29 mouse cellular contexts compared by ENCODE assay signal in genomic region chr10:95299010-95299807, GRCm38 (mm10). TPM values are rescaled to one million over a fixed set of nuclear protein-coding genes. Genes with fewer than 3 reads are reported as not detected.
A peak's percentile ranks its signal among the peaks of the same experiment; 100 is the strongest.
DNase-seq lines count a peak whose midpoint lies in the region; ATAC-seq and TF ChIP-seq lines count a peak whose summit lies in the region.
"Had no signal": no experiment of that assay in that cellular context is flagged by ENCODE, and none has a peak within 500 bp of the region (broad histone marks: within the 10 kb centered on the region; RNA-seq: fewer than 3 reads in every experiment).

No protein-coding gene starts in this region.

- H3K79me2 ChIP-seq in heart, adult 2 months (replicated peaks; ENCODE audit: control insufficient read depth, insufficient read depth, low read length) = no peaks in the 10 kb centered on the region

- DNase-seq in cerebellum, postnatal 10 days = peak; percentile 26 to 30
- no peak for DNase-seq in cerebellum, adult 9-11 months
- peak; percentile 82 for DNase-seq in heart, adult 11 months
- DNase-seq in heart, adult 2 months = no peak
- DNase-seq in induced T-regulatory cell, adult 2 months (ENCODE audit: low read depth) = peak; percentile 63
- DNase-seq in spleen, adult 12 weeks (ENCODE audit: low spot score) = no peak
- no peak for DNase-seq in adrenal gland, adult 2 months
- DNase-seq: adrenal gland, adult 8-10 months; adrenal gland, postnatal 25 days; cerebellum, adult 11-12 months; cerebellum, adult 8-10 months; cerebellum, postnatal 25 days; gastrocnemius, postnatal 10 days; gastrocnemius, postnatal 36 days; heart, postnatal 10 days; heart, postnatal 36 days; kidney, adult 18-20 months had no signal

- no peak for TF ChIP-seq POLR2A in heart, adult 2 months (IDR thresholded peaks at IDR 0.05; ENCODE audit: insufficient read depth, low read depth, low read length)

- intact Hi-C loops in heart, adult 2 months (cut with DNase I) = loop anchor here (2.0 to 5.0 kb wide), 2 partner anchors 14 to 37 kb away; no protein-coding TSS in a partner anchor

- no peak overlapping the region for H3K9ac ChIP-seq in heart, adult 2 months (ENCODE audit: low read depth, low read length)
- H3K9ac ChIP-seq: embryonic facial prominence, embryonic 13.5 days; forebrain, embryonic 13.5 days; heart, embryonic 12.5 days; heart, embryonic 15.5 days; hindbrain, embryonic 13.5 days had no signal

- no peak overlapping the region for H3K27ac ChIP-seq in heart, adult 2 months
- H3K27ac ChIP-seq: embryonic facial prominence, embryonic 10.5 days; embryonic facial prominence, embryonic 13.5 days; forebrain, embryonic 13.5 days; heart, embryonic 15.5 days; hindbrain, embryonic 10.5 days; hindbrain, embryonic 13.5 days had no signal

- H3K36me3 ChIP-seq in heart, adult 2 months (ENCODE audit: control insufficient read depth, insufficient read depth, low read length) = peaks cover 5% of the 10 kb centered on the region; the same call in 1 of the 2 replicates
- H3K36me3 ChIP-seq: embryonic facial prominence, embryonic 10.5 days; embryonic facial prominence, embryonic 13.5 days; heart, embryonic 12.5 days; heart, embryonic 15.5 days; hindbrain, embryonic 10.5 days; hindbrain, embryonic 13.5 days had no signal

- no peak for TF ChIP-seq CTCF in heart, adult 2 months (IDR thresholded peaks at IDR 0.05)

- WGBS in heart, adult 2 months = 91% methylated on average over 18 of the region's 18 CpGs

- no peak for ATAC-seq in activated CD4-positive, CD25-positive, alpha-beta regulatory T cell, adult 4 months
- ATAC-seq: forebrain, embryonic 13.5 days; forebrain, embryonic 16.5 days; intestine, embryonic 16.5 days; Patski had no signal

- no peak overlapping the region for H3K4me3 ChIP-seq in heart, adult 2 months
- H3K4me3 ChIP-seq: embryonic facial prominence, embryonic 10.5 days; embryonic facial prominence, embryonic 13.5 days; erythroblast, embryonic 14.5 days; forebrain, embryonic 13.5 days; heart, embryonic 12.5 days; heart, embryonic 15.5 days; hindbrain, embryonic 10.5 days; hindbrain, embryonic 13.5 days had no signal

- TF ChIP-seq EP300 in heart, adult 2 months (IDR thresholded peaks at IDR 0.05; ENCODE audit: insufficient read depth, low read depth, low read length) = no peak

- no peaks in the 10 kb centered on the region for H3K27me3 ChIP-seq in heart, adult 2 months (ENCODE audit: control insufficient read depth, insufficient read depth, low read length)
- H3K27me3 ChIP-seq: embryonic facial prominence, embryonic 13.5 days; forebrain, embryonic 13.5 days; heart, embryonic 12.5 days; heart, embryonic 15.5 days; hindbrain, embryonic 13.5 days; Patski had no signal

- peaks cover 11% of the 10 kb centered on the region for H3K4me1 ChIP-seq in heart, adult 2 months (ENCODE audit: control insufficient read depth, insufficient read depth, low read length)

RNA-seq across cellular contexts. Expression of gene Cradd, which starts 24.7 kb away (rescaled TPM):
- total RNA-seq in heart, adult 2 months (2021) = 10 to 100 TPM in 1 of 2 experiments, 1 to 10 TPM in 1; 9.9 to 10.3 TPM
- polyA plus RNA-seq in heart, adult 2 months (2012; rRNA removed) = 15.1 and 15.7 TPM in 2 replicates
- 10 to 100 TPM; 31.3 to 34.4 TPM for polyA plus RNA-seq in activated CD4-positive, CD25-positive, alpha-beta regulatory T cell, adult 4 months (2017; shearing (Covaris generic))
- total RNA-seq in adrenal gland, adult 2 months (2021) = 10 to 100 TPM; 12.7 to 13.1 TPM
- polyA plus RNA-seq in adrenal gland, adult 2 months (2012; rRNA removed) = 31.1 and 32.5 TPM in 2 replicates

Comparison
In these comparisons a context has a peak if more than half of its experiments do, and no peak if none do; other contexts are left out.
1. DNase-seq: peak in cerebellum, postnatal 10 days (2 of 2), heart, adult 11 months (single experiment) and induced T-regulatory cell, adult 2 months (single experiment); none in cerebellum, adult 9-11 months (single experiment), heart, adult 2 months (0 of 2), spleen, adult 12 weeks (single experiment) and adrenal gland, adult 2 months (single experiment).